Mouse (Mus musculus): ENCODE measurements at regions not wholly inside any gene's neighbourhood (a gene's known extent, or its start where the extent isn't known, plus 50 kb on each side); places are given as distances from the start of the nearest gene placed in this dataset.
"Not testable (repeated sequence)": the region's sequence is repeated elsewhere in the genome, so short reads cannot be mapped to it uniquely, and the experiment has no call there.

- Histone ChIP-seq H3K27me3 (ENCODE audit: control insufficient read depth, insufficient read depth, low read length) (no peaks in the 10 kb centered on the region), H3K4me1 (replicated peaks; ENCODE audit: control insufficient read depth, insufficient read depth) (no peaks in the 10 kb centered on the region), H3K4me3 (ENCODE audit: low read depth, low read length) (no peak overlapping the region), H3K36me3 (ENCODE audit: control insufficient read depth, insufficient read depth, low read length) (no peaks in the 10 kb centered on the region), H3K27ac (replicated peaks) (no peak overlapping the region), H3K9me3 (ENCODE audit: control insufficient read depth, low read length) (no peaks in the 10 kb centered on the region), H3K9ac (ENCODE audit: low read length) (no peak overlapping the region), H3K4me2 (replicated peaks; ENCODE audit: low read depth) (peak overlapping the region; percentile 25; the same call in 1 of the 2 replicates)
- peak; percentile 45 for TF ChIP-seq CTCF (IDR thresholded peaks at IDR 0.05; ENCODE audit: low read depth)
- no peak for TF ChIP-seq EP300 (optimal IDR thresholded peaks at IDR 0.05)
- 11% methylated on average over 7 of the region's 7 CpGs for WGBS
- DNase-seq (ENCODE audit: low spot score) (peak; percentile 53), ATAC-seq (ENCODE audit: low FRiP score, low TSS enrichment) (peak; percentile 86)
These were observed 1111.4 kb downstream of the H2al1n start for GRCm38 (mm10) chrX:15322207-15322839.

GRCm38 (mm10) chrX:15322958-15323357 lies 1112.0 kb downstream of the H2al1n start:
- no peak overlapping the region for H3K27ac ChIP-seq (replicated peaks)
- DNase-seq (ENCODE audit: low spot score) (no peak), ATAC-seq (ENCODE audit: low FRiP score, low TSS enrichment) (no peak)
- no peaks in the 10 kb centered on the region for H3K9me3 ChIP-seq (ENCODE audit: control insufficient read depth, low read length)
- H3K36me3 ChIP-seq (ENCODE audit: control insufficient read depth, insufficient read depth, low read length), result no peaks in the 10 kb centered on the region
- H3K27me3 ChIP-seq (ENCODE audit: control insufficient read depth, insufficient read depth, low read length), result no peaks in the 10 kb centered on the region
- H3K9ac ChIP-seq (ENCODE audit: low read length), result no peak overlapping the region
- WGBS, result 50% methylated on average over 5 of the region's 5 CpGs
- no peak for TF ChIP-seq EP300 (optimal IDR thresholded peaks at IDR 0.05)
- no peak for TF ChIP-seq CTCF (IDR thresholded peaks at IDR 0.05; ENCODE audit: low read depth)
- no peaks in the 10 kb centered on the region for H3K4me1 ChIP-seq (replicated peaks; ENCODE audit: control insufficient read depth, insufficient read depth)
- H3K4me2 ChIP-seq (replicated peaks; ENCODE audit: low read depth), result no peak overlapping the region
- no peak overlapping the region for H3K4me3 ChIP-seq (ENCODE audit: low read depth, low read length)

- WGBS, result 87% methylated on average over 6 of the region's 6 CpGs
- 0 out of 2 replicates have a peak, but pooled peaks have one; percentile 68 for ATAC-seq (ENCODE audit: low FRiP score, low TSS enrichment)
These were observed 1154.2 kb downstream of the H2al1n start for GRCm38 (mm10) chrX:15365135-15365534.

More at GRCm38 (mm10) chrX:15365135-15365534, 1154.2 kb downstream of the H2al1n start:
- not testable (repeated sequence) for H3K4me1 ChIP-seq (replicated peaks; ENCODE audit: control insufficient read depth, insufficient read depth); H3K4me3 ChIP-seq (ENCODE audit: low read depth, low read length); H3K9ac ChIP-seq (ENCODE audit: low read length); H3K27me3 ChIP-seq (ENCODE audit: control insufficient read depth, insufficient read depth, low read length); H3K27ac ChIP-seq (replicated peaks); DNase-seq (ENCODE audit: low spot score); H3K9me3 ChIP-seq (ENCODE audit: control insufficient read depth, low read length); H3K4me2 ChIP-seq (replicated peaks; ENCODE audit: low read depth); H3K36me3 ChIP-seq (ENCODE audit: control insufficient read depth, insufficient read depth, low read length)
